Mouse (Mus musculus): Measurements from ENCODE around the gene Zfand2a.

- no peak for TF ChIP-seq CTCF (IDR thresholded peaks at IDR 0.05; ENCODE audit: low read depth)
- no peak for TF ChIP-seq EP300 (IDR thresholded peaks at IDR 0.05; ENCODE audit: low read depth)
These were observed 17.5 kb downstream of the Zfand2a start for GRCm38 (mm10) chr5:139466801-139467200.
